Mouse (Mus musculus) embryonic facial prominence, embryonic 14.5 days (tissue): Measurements from ENCODE around the gene Ophn1. TPM values are rescaled to one million over a fixed set of nuclear protein-coding genes. Genes with fewer than 3 reads are reported as not detected.

Source experiments
- microRNA-seq: library from miRNA; unstranded; fragments of <30 nt; microRNA quantifications from one replicate; pipeline ENCODE4, GENCODE M21; 2016; ENCODE audit warnings: borderline number of aligned reads
- polyA plus RNA-seq: library from polyadenylated mRNA; unstranded; fragments of >200 nt; fragmentation: Nextera tagmentation; extraction: Ambion mirVana; gene quantifications from 2 replicates; pipeline ENCODE4 v1.2.1, GENCODE M21; 2014

Ophn1 gene
- polyA plus RNA-seq, 1 experiment from 2014 or later, result 16.8 TPM

Small RNA genes lying within 50 kb of the gene (microRNA-seq; reads per million reads assigned to microRNA genes)
- not detected for gene Gm27554

Other genes starting within 250 kb of the Ophn1 start
- 19.6 and 21.7 TPM in 2 replicates for gene Yipf6, start 45.3 kb upstream of the Ophn1 start, polyA plus RNA-seq
- gene Stard8, start 112.2 kb upstream of the Ophn1 start, polyA plus RNA-seq, result 8.9 and 10.6 TPM in 2 replicates
- gene Efnb1, start 245.1 kb upstream of the Ophn1 start, polyA plus RNA-seq, result 36.7 and 41.4 TPM in 2 replicates